Mouse (Mus musculus): ENCODE measurements around the gene Fgd1. TPM values are rescaled to one million over a fixed set of nuclear protein-coding genes. Genes with fewer than 3 reads are reported as not detected.

Fgd1 gene
- polyA plus RNA-seq, 1 experiment from 2014 or later, result 16.6 TPM

- Histone ChIP-seq H3K4me1 (replicated peaks; ENCODE audit: control insufficient read depth, insufficient read depth, low read length) (no peaks in the 10 kb centered on the region), H3K27me3 (ENCODE audit: control insufficient read depth, insufficient read depth, low read length) (no peaks in the 10 kb centered on the region), H3K27ac (no peak overlapping the region), H3K36me3 (replicated peaks; ENCODE audit: control insufficient read depth, insufficient read depth) (peaks cover 42% of the 10 kb centered on the region), H3K4me2 (replicated peaks) (no peak overlapping the region), H3K4me3 (replicated peaks; ENCODE audit: low read length) (no peak overlapping the region), H3K9me3 (ENCODE audit: control insufficient read depth, low read length) (no peaks in the 10 kb centered on the region), H3K9ac (no peak overlapping the region)
- WGBS, result 88% methylated on average over 5 of the region's 5 CpGs
- DNase-seq (ENCODE audit: low spot score), result no peak
- no peak for ATAC-seq (ENCODE audit: low FRiP score)
These were observed 30.1 kb downstream of the Fgd1 start for GRCm38 (mm10) chrX:151076007-151076406.

- DNase-seq (ENCODE audit: low spot score) (no peak), ATAC-seq (ENCODE audit: low FRiP score) (no peak)
- no peak overlapping the region for H3K9ac ChIP-seq
- WGBS, result 60% methylated on average over 4 of the region's 4 CpGs
- no peaks in the 10 kb centered on the region for H3K27me3 ChIP-seq (ENCODE audit: control insufficient read depth, insufficient read depth, low read length)
- peaks cover 36% of the 10 kb centered on the region for H3K36me3 ChIP-seq (replicated peaks; ENCODE audit: control insufficient read depth, insufficient read depth)
- H3K4me3 ChIP-seq (replicated peaks; ENCODE audit: low read length), result no peak overlapping the region
- H3K4me1 ChIP-seq (replicated peaks; ENCODE audit: control insufficient read depth, insufficient read depth, low read length), result no peaks in the 10 kb centered on the region
- H3K9me3 ChIP-seq (ENCODE audit: control insufficient read depth, low read length), result no peaks in the 10 kb centered on the region
- H3K4me2 ChIP-seq (replicated peaks), result no peak overlapping the region
- no peak overlapping the region for H3K27ac ChIP-seq
These were observed 31.1 kb downstream of the Fgd1 start for GRCm38 (mm10) chrX:151076941-151077485.

DNA sequence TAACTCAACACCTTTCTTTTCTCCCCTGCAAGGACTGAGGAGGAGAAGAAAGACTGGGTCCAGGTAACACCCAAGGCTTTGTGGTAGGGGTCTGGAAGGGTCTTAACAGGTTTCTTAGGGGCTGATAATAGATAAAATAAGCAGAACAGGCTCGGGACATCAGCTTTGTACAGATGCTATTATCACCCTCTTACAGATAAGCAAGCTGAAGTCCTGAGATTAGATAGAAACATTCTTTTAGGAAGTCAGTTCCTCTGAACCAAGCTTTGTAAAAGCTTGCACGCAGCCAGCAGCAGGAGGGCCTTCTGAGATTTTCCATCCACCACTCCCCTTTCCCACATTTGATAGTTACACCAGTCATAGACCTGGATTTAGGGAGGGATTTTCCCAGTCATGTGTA lies 39.6 kb downstream of the Fgd1 start:
- H3K9me3 ChIP-seq (ENCODE audit: control insufficient read depth, low read length), result no peaks in the 10 kb centered on the region
- 85% methylated on average over 2 of the region's 2 CpGs for WGBS
- H3K27ac ChIP-seq, result no peak overlapping the region
- H3K4me1 ChIP-seq (replicated peaks; ENCODE audit: control insufficient read depth, insufficient read depth, low read length), result no peaks in the 10 kb centered on the region
- H3K9ac ChIP-seq, result no peak overlapping the region
- H3K4me2 ChIP-seq (replicated peaks), result no peak overlapping the region
- no peak overlapping the region for H3K4me3 ChIP-seq (replicated peaks; ENCODE audit: low read length)
- ATAC-seq (ENCODE audit: low FRiP score), result no peak
- DNase-seq (ENCODE audit: low spot score), result no peak
- H3K36me3 ChIP-seq (replicated peaks; ENCODE audit: control insufficient read depth, insufficient read depth), result peaks cover 58% of the 10 kb centered on the region
- H3K27me3 ChIP-seq (ENCODE audit: control insufficient read depth, insufficient read depth, low read length), result no peaks in the 10 kb centered on the region

DNA sequence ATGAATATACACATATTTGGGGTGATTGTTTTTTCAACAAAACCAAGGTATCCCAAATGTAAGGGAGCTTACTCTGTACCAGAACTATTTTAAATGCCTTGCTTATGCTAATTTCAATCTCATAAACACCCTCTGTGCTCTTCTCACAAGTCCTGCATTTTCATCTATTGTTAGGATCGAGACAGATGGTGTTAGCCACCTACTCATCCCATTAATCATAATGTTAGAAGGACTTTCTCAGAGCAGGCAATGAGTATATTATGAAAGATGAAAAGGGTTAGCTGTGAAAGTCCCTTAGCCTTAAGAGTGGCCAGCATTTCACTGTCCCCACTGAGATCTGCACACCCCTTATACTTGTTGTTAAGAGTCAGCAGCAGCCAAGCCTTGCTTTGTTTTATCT lies 41.5 kb downstream of the Fgd1 start:
- ATAC-seq (ENCODE audit: low FRiP score), result no peak
- H3K4me1 ChIP-seq (replicated peaks; ENCODE audit: control insufficient read depth, insufficient read depth, low read length), result no peaks in the 10 kb centered on the region
- peaks cover 57% of the 10 kb centered on the region for H3K36me3 ChIP-seq (replicated peaks; ENCODE audit: control insufficient read depth, insufficient read depth)
- H3K27ac ChIP-seq, result no peak overlapping the region
- H3K9me3 ChIP-seq (ENCODE audit: control insufficient read depth, low read length), result no peaks in the 10 kb centered on the region
- no peak for DNase-seq (ENCODE audit: low spot score)
- H3K4me3 ChIP-seq (replicated peaks; ENCODE audit: low read length), result no peak overlapping the region
- 64% methylated on average over 1 of the region's 1 CpGs for WGBS
- no peak overlapping the region for H3K4me2 ChIP-seq (replicated peaks)
- H3K27me3 ChIP-seq (ENCODE audit: control insufficient read depth, insufficient read depth, low read length), result no peaks in the 10 kb centered on the region
- H3K9ac ChIP-seq, result no peak overlapping the region

GRCm38 (mm10) chrX:151096171-151097058 lies 50.5 kb downstream of the Fgd1 start, which contains the start of gene Tsr2:
Gene Tsr2 (minus strand): TSS chrX:151096543.
- DNase-seq (ENCODE audit: low spot score) (peak; percentile 81), ATAC-seq (ENCODE audit: low FRiP score) (peak; percentile 94)
- Histone ChIP-seq H3K9me3 (ENCODE audit: control insufficient read depth, low read length) (no peaks in the 10 kb centered on the region), H3K27ac (0 out of 2 replicates have a peak within 1 kb of the TSS, but pooled peaks have one; percentile 41), H3K4me3 (replicated peaks; ENCODE audit: low read length) (peak within 1 kb of the TSS; percentile 59), H3K9ac (peak within 1 kb of the TSS; percentile 67), H3K4me2 (replicated peaks) (peak within 1 kb of the TSS; percentile 56), H3K36me3 (replicated peaks; ENCODE audit: control insufficient read depth, insufficient read depth) (no peaks in the 10 kb centered on the region), H3K27me3 (ENCODE audit: control insufficient read depth, insufficient read depth, low read length) (no peaks in the 10 kb centered on the region), H3K4me1 (replicated peaks; ENCODE audit: control insufficient read depth, insufficient read depth, low read length) (peaks cover 7% of the 10 kb centered on the region; the same call in 1 of the 2 replicates)
- WGBS, result 27% methylated on average over 35 of the region's 35 CpGs

GRCm38 (mm10) chrX:151107301-151108067 lies 61.5 kb downstream of the Fgd1 start:
- DNase-seq (ENCODE audit: low spot score) (no peak), ATAC-seq (ENCODE audit: low FRiP score) (peak; percentile 74)
- Histone ChIP-seq H3K4me1 (replicated peaks; ENCODE audit: control insufficient read depth, insufficient read depth, low read length) (0 out of 2 replicates have a peak, but pooled peaks cover 4% of the 10 kb centered on the region), H3K27me3 (ENCODE audit: control insufficient read depth, insufficient read depth, low read length) (no peaks in the 10 kb centered on the region), H3K36me3 (replicated peaks; ENCODE audit: control insufficient read depth, insufficient read depth) (no peaks in the 10 kb centered on the region), H3K4me2 (replicated peaks) (no peak overlapping the region), H3K27ac (peak overlapping the region; percentile 62), H3K9ac (no peak overlapping the region), H3K4me3 (replicated peaks; ENCODE audit: low read length) (no peak overlapping the region), H3K9me3 (ENCODE audit: control insufficient read depth, low read length) (no peaks in the 10 kb centered on the region)
- WGBS, result 47% methylated on average over 7 of the region's 7 CpGs

- peak; percentile 68; the same call in 1 of the 2 replicates for ATAC-seq (ENCODE audit: low FRiP score)
- Histone ChIP-seq H3K36me3 (replicated peaks; ENCODE audit: control insufficient read depth, insufficient read depth) (no peaks in the 10 kb centered on the region), H3K27me3 (ENCODE audit: control insufficient read depth, insufficient read depth, low read length) (no peaks in the 10 kb centered on the region), H3K4me3 (replicated peaks; ENCODE audit: low read length) (no peak overlapping the region), H3K9ac (no peak overlapping the region), H3K4me2 (replicated peaks) (no peak overlapping the region), H3K27ac (no peak overlapping the region), H3K9me3 (ENCODE audit: control insufficient read depth, low read length) (no peaks in the 10 kb centered on the region), H3K4me1 (replicated peaks; ENCODE audit: control insufficient read depth, insufficient read depth, low read length) (no peaks in the 10 kb centered on the region)
- peak; percentile 35 for DNase-seq (ENCODE audit: low spot score)
- WGBS, result 15% methylated on average over 7 of the region's 7 CpGs
These were observed 70.8 kb downstream of the Fgd1 start for GRCm38 (mm10) chrX:151116795-151117194.

GRCm38 (mm10) chrX:151117432-151117831 lies 71.5 kb downstream of the Fgd1 start:
- Histone ChIP-seq H3K4me1 (replicated peaks; ENCODE audit: control insufficient read depth, insufficient read depth, low read length) (no peaks in the 10 kb centered on the region), H3K4me2 (replicated peaks) (no peak overlapping the region), H3K27me3 (ENCODE audit: control insufficient read depth, insufficient read depth, low read length) (no peaks in the 10 kb centered on the region), H3K36me3 (replicated peaks; ENCODE audit: control insufficient read depth, insufficient read depth) (no peaks in the 10 kb centered on the region), H3K9ac (no peak overlapping the region), H3K27ac (no peak overlapping the region), H3K4me3 (replicated peaks; ENCODE audit: low read length) (no peak overlapping the region), H3K9me3 (ENCODE audit: control insufficient read depth, low read length) (no peaks in the 10 kb centered on the region)
- DNase-seq (ENCODE audit: low spot score) (no peak), ATAC-seq (ENCODE audit: low FRiP score) (no peak)
- WGBS, result 7% methylated on average over 2 of the region's 2 CpGs

GRCm38 (mm10) chrX:151123933-151124332 lies 78.0 kb downstream of the Fgd1 start:
- Histone ChIP-seq H3K9me3 (ENCODE audit: control insufficient read depth, low read length) (no peaks in the 10 kb centered on the region), H3K27ac (no peak overlapping the region), H3K27me3 (ENCODE audit: control insufficient read depth, insufficient read depth, low read length) (no peaks in the 10 kb centered on the region), H3K4me1 (replicated peaks; ENCODE audit: control insufficient read depth, insufficient read depth, low read length) (no peaks in the 10 kb centered on the region), H3K9ac (no peak overlapping the region), H3K36me3 (replicated peaks; ENCODE audit: control insufficient read depth, insufficient read depth) (no peaks in the 10 kb centered on the region), H3K4me3 (replicated peaks; ENCODE audit: low read length) (no peak overlapping the region), H3K4me2 (replicated peaks) (no peak overlapping the region)
- no peak for DNase-seq (ENCODE audit: low spot score)
- no peak for ATAC-seq (ENCODE audit: low FRiP score)
- WGBS, result 49% methylated on average over 2 of the region's 2 CpGs
